Mouse (Mus musculus) midbrain, postnatal 0 days (tissue): ENCODE results near the gene Ccdc144b. TPM values are rescaled to one million over a fixed set of nuclear protein-coding genes. Genes with fewer than 3 reads are reported as not detected.

ENCODE experiments used
- ATAC-seq: fragments of 200-750 bp; cut with Nextera tagmentation; 2 replicates; pipeline ENCODE4 v1.8.0; 2017; ENCODE audit warnings: moderate number of reproducible peaks, mild to moderate bottlenecking, moderate TSS enrichment, moderate library complexity; ENCODE audit not compliant: low FRiP score
- DNase-seq: peaks from one replicate; pipeline ENCODE4 v3.0.0-alpha.2; 2015; ENCODE audit warnings: low spot score
- H3K27ac ChIP-seq: fragments of 300-500 bp; sonication (generic); 2 replicates; pipeline ENCODE4 v1.5.1; 2014; ENCODE audit warnings: low read depth, mild to moderate bottlenecking, low read length, mixed read lengths
- H3K27me3 ChIP-seq: fragments of 300-500 bp; sonication (generic); 2 replicates; pipeline ENCODE4 v1.6.1; 2014; ENCODE audit warnings: low read length, control low read depth, mixed read lengths; ENCODE audit not compliant: insufficient read depth
- H3K36me3 ChIP-seq: fragments of 300-500 bp; sonication (generic); 2 replicates; pipeline ENCODE4 v1.6.1; 2014; ENCODE audit warnings: low read length, control low read depth, mixed read lengths; ENCODE audit not compliant: insufficient read depth
- H3K4me1 ChIP-seq: fragments of 300-500 bp; sonication (generic); 2 replicates; pipeline ENCODE4 v1.6.1; 2014; ENCODE audit warnings: mild to moderate bottlenecking, control low read depth, antibody characterized with exemption, low read length, mixed read lengths; ENCODE audit not compliant: insufficient read depth
- H3K4me2 ChIP-seq: fragments of 300-500 bp; sonication (generic); 2 replicates; pipeline ENCODE4 v1.6.1; 2014; ENCODE audit warnings: low read depth, mild to moderate bottlenecking, low read length, mixed read lengths; ENCODE audit not compliant: poor library complexity, severe bottlenecking
- H3K4me3 ChIP-seq: fragments of 300-500 bp; sonication (generic); 2 replicates; pipeline ENCODE4 v1.5.1; 2014; ENCODE audit warnings: low read depth, mild to moderate bottlenecking, low read length, moderate library complexity
- H3K9ac ChIP-seq: fragments of 300-500 bp; sonication (generic); replicated peaks from 2 replicates; pipeline ENCODE4 v1.6.1; 2014; ENCODE audit warnings: mild to moderate bottlenecking, low read length, moderate library complexity, mixed read lengths; ENCODE audit not compliant: poor library complexity, severe bottlenecking
- H3K9me3 ChIP-seq: fragments of 300-500 bp; sonication (generic); 2 replicates; pipeline ENCODE4 v1.6.1; 2016; ENCODE audit warnings: low read length, control low read depth
- CTCF ChIP-seq: IDR thresholded peaks from 2 replicates; pipeline ENCODE4 v1.5.1; 2016; ENCODE audit warnings: antibody characterized with exemption, mild to moderate bottlenecking
- WGBS: fragments of 180-500 bp; shearing (Covaris S2); extraction: QIAGEN DNeasy Blood & Tissue Kit; methylation state at CpG from one replicate; pipeline ENCODE4 v1.1.7; 2014; 5-methylcytosine and 5-hydroxymethylcytosine counted together
- polyA plus RNA-seq: library from polyadenylated mRNA; unstranded; fragments of >200 nt; fragmentation: Nextera tagmentation; extraction: Ambion mirVana; gene quantifications from 2 replicates; pipeline ENCODE4 v1.2.1, GENCODE M21; 2015
- total RNA-seq: library from RNA; depleted of rRNA; stranded (reverse); fragments of >200 nt; gene quantifications from 2 replicates; pipeline ENCODE4 v1.2.3, GENCODE M21; 2014

Ccdc144b gene
- total and polyA plus RNA-seq, 2 experiments from 2014 or later, result 0.02 TPM; not detected in 1

DNA sequence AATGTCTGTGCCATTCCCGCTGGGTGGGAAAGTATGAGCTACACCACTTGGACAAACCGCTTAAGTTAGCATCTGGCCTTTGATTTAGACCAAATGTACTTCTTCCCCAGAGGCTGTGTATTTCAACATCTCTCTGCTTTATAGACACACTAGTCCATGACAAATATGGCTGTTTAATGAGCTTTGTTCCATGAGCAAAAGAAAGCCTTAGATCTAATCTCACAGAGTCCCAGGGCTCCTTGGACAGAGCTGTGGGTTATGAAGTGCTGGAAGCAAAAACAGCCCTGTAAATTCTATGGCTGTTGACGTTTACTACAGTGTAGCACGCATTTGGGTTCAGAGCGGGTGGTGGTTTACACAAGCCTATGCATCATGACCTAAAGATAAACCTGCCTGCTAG lies 27.4 kb upstream of the Ccdc144b start:
- ATAC-seq, result no peak
- H3K9ac ChIP-seq, result no peak overlapping the region
- no peak overlapping the region for H3K27ac ChIP-seq
- no peaks in the 10 kb centered on the region for H3K27me3 ChIP-seq
- no peaks in the 10 kb centered on the region for H3K9me3 ChIP-seq
- no peak for DNase-seq
- no peak for TF ChIP-seq CTCF
- no peak overlapping the region for H3K4me2 ChIP-seq
- over 99% methylated on average over 5 of the region's 5 CpGs for WGBS
- H3K4me1 ChIP-seq, result no peaks in the 10 kb centered on the region
- peaks cover 83% of the 10 kb centered on the region for H3K36me3 ChIP-seq
- no peak overlapping the region for H3K4me3 ChIP-seq

DNA sequence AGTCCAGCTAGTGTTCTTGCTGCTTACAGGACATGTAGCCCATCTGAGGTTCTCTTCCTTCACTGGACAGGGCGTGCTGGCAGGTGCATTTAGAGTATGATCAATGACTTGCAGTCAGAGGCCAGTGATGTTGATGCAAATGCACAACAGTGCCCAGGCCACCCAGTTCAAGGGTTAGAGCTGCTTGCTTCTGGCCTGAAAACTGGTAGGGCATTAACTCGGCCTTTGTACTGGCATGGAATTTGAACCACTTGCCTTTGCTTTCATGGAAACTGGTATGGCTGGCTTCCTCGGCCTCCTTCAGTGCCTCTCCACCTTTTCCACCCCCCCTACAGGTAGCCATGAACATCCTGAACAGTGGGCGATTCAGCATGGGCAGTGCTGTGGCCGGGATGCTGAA lies 26.5 kb upstream of the Ccdc144b start:
- peaks cover 83% of the 10 kb centered on the region for H3K36me3 ChIP-seq

DNA sequence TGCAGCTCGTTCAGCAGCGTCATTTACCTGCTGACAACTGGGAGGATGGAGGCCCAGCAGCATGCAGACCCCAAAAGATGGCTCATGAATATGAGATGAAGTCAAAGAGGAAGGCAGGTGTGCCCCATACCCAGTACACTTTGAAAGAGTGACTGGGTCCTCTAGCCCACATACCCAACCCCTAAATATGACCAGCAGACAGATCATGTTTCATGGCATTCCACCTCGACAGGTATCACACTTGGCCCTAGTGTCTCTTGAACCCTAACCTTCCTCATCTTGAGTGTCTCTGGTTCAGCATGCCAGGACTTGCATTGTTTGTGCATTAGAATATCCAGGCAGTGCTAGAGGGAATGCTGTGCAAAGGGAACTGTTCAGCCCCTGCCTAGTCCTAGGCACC lies 24.0 kb upstream of the Ccdc144b start:
- ATAC-seq (no peak), DNase-seq (no peak)
- H3K27me3 ChIP-seq, result no peaks in the 10 kb centered on the region
- no peak overlapping the region for H3K9ac ChIP-seq
- H3K36me3 ChIP-seq, result peaks cover 81% of the 10 kb centered on the region
- no peak overlapping the region for H3K4me2 ChIP-seq
- no peak overlapping the region for H3K4me3 ChIP-seq
- no peaks in the 10 kb centered on the region for H3K9me3 ChIP-seq
- no peaks in the 10 kb centered on the region for H3K4me1 ChIP-seq
- no peak for TF ChIP-seq CTCF
- H3K27ac ChIP-seq, result no peak overlapping the region
- WGBS, result 96% methylated on average over 3 of the region's 3 CpGs

More for the DNA sequence above, 26.5 kb upstream of the Ccdc144b start:
- no peak overlapping the region for H3K4me2 ChIP-seq
- no peak overlapping the region for H3K9ac ChIP-seq
- WGBS, result 93% methylated on average over 5 of the region's 5 CpGs
- H3K27me3 ChIP-seq, result no peaks in the 10 kb centered on the region
- H3K4me3 ChIP-seq, result no peak overlapping the region
- no peak overlapping the region for H3K27ac ChIP-seq
- no peak for TF ChIP-seq CTCF
- DNase-seq (no peak), ATAC-seq (no peak)
- no peaks in the 10 kb centered on the region for H3K9me3 ChIP-seq
- no peaks in the 10 kb centered on the region for H3K4me1 ChIP-seq

GRCm38 (mm10) chr3:36075466-36075865 lies 22.1 kb upstream of the Ccdc144b start:
- 94% methylated on average over 6 of the region's 6 CpGs for WGBS
- H3K27me3 ChIP-seq, result no peaks in the 10 kb centered on the region
- no peaks in the 10 kb centered on the region for H3K4me1 ChIP-seq
- H3K36me3 ChIP-seq, result peaks cover 64% of the 10 kb centered on the region
- no peak overlapping the region for H3K27ac ChIP-seq
- no peak for ATAC-seq
- no peaks in the 10 kb centered on the region for H3K9me3 ChIP-seq
- H3K9ac ChIP-seq, result no peak overlapping the region
- no peak for DNase-seq
- no peak for TF ChIP-seq CTCF
- H3K4me2 ChIP-seq, result no peak overlapping the region
- no peak overlapping the region for H3K4me3 ChIP-seq

DNA sequence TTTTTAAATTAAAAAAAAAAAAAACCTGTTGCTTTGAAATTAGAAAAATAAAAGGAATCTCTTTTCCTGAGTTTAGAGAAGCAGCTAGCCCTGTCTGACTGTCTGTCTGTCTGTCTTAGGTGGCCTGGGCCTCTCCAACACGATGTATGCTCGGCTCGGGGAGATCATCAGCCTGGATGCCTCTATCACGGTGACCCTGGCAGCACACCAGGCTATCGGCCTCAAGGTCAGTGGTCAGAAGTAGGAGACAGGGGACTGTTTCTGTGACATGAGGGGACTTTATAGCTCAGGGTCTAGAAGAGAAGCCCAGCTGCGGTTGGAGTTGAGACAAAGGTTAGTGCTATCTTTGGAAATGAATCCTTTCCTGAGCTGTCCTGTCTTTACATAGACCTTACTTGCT lies 20.9 kb upstream of the Ccdc144b start:
- H3K27me3 ChIP-seq, result no peaks in the 10 kb centered on the region

DNA sequence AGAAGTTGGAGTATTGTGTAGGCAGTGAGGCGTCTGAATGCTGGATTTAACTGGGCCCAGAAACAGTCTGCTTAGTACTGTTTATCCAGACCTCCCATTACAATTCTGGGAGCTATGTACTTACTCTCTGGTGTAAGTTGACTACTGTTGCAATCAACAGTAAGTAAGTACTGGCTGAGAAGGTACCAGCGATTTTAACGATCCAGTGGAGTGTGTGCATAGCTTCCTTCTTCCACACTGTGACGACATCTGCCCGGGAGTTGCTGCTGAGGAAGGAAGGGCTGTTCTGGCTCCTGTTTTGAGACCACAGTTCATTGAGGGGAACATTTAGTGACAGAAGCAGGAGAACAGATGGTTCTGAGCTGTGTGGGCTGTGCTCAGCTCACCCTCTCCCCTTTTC lies 17.7 kb upstream of the Ccdc144b start:
- Histone ChIP-seq H3K27ac (no peak overlapping the region), H3K9me3 (no peaks in the 10 kb centered on the region), H3K4me1 (no peaks in the 10 kb centered on the region), H3K4me2 (no peak overlapping the region), H3K9ac (no peak overlapping the region), H3K36me3 (peaks cover 23% of the 10 kb centered on the region), H3K4me3 (no peak overlapping the region), H3K27me3 (no peaks in the 10 kb centered on the region)
- no peak for TF ChIP-seq CTCF
- ATAC-seq (no peak), DNase-seq (no peak)
- 96% methylated on average over 5 of the region's 5 CpGs for WGBS

More for the DNA sequence above, 20.9 kb upstream of the Ccdc144b start:
- Histone ChIP-seq H3K4me3 (no peak overlapping the region), H3K9me3 (no peaks in the 10 kb centered on the region), H3K4me2 (no peak overlapping the region), H3K9ac (no peak overlapping the region), H3K36me3 (peaks cover 51% of the 10 kb centered on the region), H3K27ac (no peak overlapping the region), H3K4me1 (no peaks in the 10 kb centered on the region)
- ATAC-seq, result no peak
- DNase-seq, result no peak
- no peak for TF ChIP-seq CTCF
- WGBS, result 95% methylated on average over 6 of the region's 6 CpGs

DNA sequence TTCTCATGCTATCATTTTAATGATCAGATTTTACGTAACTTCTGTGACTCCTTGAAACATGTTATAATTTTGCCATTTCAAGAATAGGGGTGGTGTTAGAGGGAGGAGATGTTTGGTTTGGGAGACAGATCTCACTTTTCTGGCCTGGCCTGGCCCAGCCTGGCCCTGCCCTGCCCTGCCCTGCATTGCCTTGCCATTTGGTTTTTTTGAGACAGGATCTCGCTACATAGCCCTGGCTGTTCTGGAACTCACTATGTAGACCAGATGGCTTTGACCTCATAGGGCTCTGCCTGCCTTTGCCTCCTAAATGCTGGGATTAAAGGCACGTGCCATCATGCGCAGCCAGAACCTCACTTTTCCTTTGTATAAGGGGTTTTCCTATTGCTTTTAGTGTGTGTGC lies 17.1 kb upstream of the Ccdc144b start:
- 94% methylated on average over 4 of the region's 4 CpGs for WGBS
- H3K4me2 ChIP-seq, result no peak overlapping the region
- no peak overlapping the region for H3K27ac ChIP-seq
- no peak for DNase-seq
- TF ChIP-seq CTCF, result no peak
- no peak overlapping the region for H3K4me3 ChIP-seq
- H3K9me3 ChIP-seq, result no peaks in the 10 kb centered on the region
- no peaks in the 10 kb centered on the region for H3K4me1 ChIP-seq
- no peak overlapping the region for H3K9ac ChIP-seq
- ATAC-seq, result no peak
- H3K27me3 ChIP-seq, result no peaks in the 10 kb centered on the region
- peaks cover 18% of the 10 kb centered on the region for H3K36me3 ChIP-seq
